Mouse (Mus musculus) lung, postnatal 36 days (tissue): Measurements from ENCODE around the gene Gm3298.
"Not testable (repeated sequence)": the region's sequence is repeated elsewhere in the genome, so short reads cannot be mapped to it uniquely, and the experiment has no call there.

Experiments
- DNase-seq: peaks from one replicate; pipeline ENCODE4 v3.0.0; 2022; ENCODE audit warnings: mixed read lengths

Gene Gm3298

GRCm38 (mm10) chr14:5015591-5015990 lies at the start of gene Gm3298:
Gm3298 (plus strand) TSS chr14:5015891.
- DNase-seq, result not testable (repeated sequence)

GRCm38 (mm10) chr14:4983635-4984034 lies 32.1 kb upstream of the Gm3298 start, which contains the start of gene Gm8297:
Gm8297 (plus strand) TSS chr14:4983935.
- DNase-seq, result not testable (repeated sequence)

DNA sequence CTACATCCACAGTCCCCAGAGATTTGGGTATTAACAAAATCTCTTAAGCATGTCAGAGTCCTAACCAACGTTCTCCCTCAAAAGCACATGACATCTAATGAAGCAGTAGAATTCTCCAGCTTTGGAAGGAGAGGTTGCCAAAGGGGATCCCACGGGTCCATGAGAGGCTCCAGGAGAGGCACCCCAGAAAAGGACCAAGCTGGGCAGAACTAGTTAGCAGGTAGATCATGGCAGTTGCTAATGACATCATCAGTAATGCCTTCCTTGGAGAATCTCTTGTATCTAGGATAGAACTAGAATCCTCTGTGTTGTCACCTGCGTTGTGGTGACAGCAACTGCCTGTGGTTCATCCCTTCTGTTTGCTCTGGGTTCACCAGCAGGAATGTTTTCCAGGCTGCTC lies 34.6 kb downstream of the Gm3298 start, which contains the start of gene 4930555G01Rik:
Gene 4930555G01Rik (plus strand): TSS at position 301 of the 400 bp plus-strand sequence.
- not testable (repeated sequence) for DNase-seq
